9 mouse cellular contexts compared by ENCODE assay signal in the genomic region with DNA sequence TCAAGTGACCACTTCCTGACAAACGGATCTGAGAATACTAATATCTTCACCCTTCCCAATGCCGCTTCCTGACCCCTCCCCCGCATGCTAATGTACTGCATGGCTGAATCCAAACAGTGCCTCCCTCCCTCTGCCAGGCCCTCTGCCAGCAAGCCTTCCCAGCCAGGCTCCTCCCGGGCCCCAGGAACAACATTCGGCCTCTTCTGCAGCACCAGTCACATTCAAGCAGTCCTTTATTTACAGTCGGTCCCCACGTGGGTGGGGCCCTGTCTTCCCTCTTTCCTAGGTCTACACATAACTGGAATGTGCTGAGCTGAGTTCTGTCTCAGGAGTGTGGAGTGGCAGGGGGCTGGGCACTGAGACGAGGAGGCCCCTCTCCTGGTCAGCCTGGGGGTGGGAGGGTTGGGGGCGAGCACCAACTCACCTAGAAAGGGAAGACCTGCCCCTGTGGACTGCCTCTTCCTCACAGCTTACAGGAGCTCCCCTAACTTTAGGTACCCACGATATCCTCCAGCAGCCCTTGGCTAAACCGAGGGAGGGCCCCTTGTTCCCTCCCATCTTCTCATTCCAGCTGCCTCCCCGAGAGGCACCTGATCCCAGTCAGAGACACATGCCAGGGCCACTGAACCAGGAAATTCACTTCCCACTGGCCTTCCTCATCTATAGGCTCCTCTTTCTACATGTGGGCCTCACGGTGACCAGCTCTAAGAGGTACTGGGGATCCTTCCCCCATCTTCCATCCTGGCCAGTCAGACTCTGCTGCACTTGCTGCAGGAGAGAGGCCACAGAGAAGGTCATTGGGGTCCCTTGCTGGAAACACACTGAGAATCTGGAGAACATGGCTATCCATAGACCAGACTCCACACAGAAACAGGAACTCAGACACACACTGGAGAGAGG. TPM values are rescaled to one million over a fixed set of nuclear protein-coding genes. Genes with fewer than 3 reads are reported as not detected.
A peak's percentile ranks its signal among the peaks of the same experiment; 100 is the strongest.
DNase-seq lines count a peak whose midpoint lies in the region; ATAC-seq and TF ChIP-seq lines count a peak whose summit lies in the region.
"Had no signal": no experiment of that assay in that cellular context is flagged by ENCODE, and none has a peak within 500 bp of the region (broad histone marks: within the 10 kb centered on the region; RNA-seq: fewer than 3 reads in every experiment).

No protein-coding gene starts in this region.

- intact Hi-C loops in heart, postnatal 14 days (cut with DNase I), result loop anchor here (5.0 kb wide), 2 partner anchors 36 to 64 kb away; a partner anchor contains a TSS

- no peak for TF ChIP-seq CTCF in layer of hippocampus, adult 2 months (conservative IDR thresholded peaks at IDR 0.05)
- TF ChIP-seq CTCF in liver, postnatal 0 days (IDR thresholded peaks at IDR 0.05; ENCODE audit: low read depth), result no peak

- H3K27me3 ChIP-seq in forebrain, embryonic 12.5 days, result no peaks in the 10 kb centered on the region
- no peaks in the 10 kb centered on the region for H3K27me3 ChIP-seq in liver, postnatal 0 days (ENCODE audit: insufficient read depth, low read length)
- H3K27me3 ChIP-seq: CH12.LX had no signal

- peak overlapping the region; percentile 80 for H3K4me2 ChIP-seq in forebrain, embryonic 12.5 days
- H3K4me2 ChIP-seq in liver, postnatal 0 days (ENCODE audit: low read depth, low read length), result peak overlapping the region; percentile 5; the same call in 1 of the 2 replicates

- peak; percentile 13; the same call in 1 of the 2 replicates for ATAC-seq in forebrain, embryonic 12.5 days (ENCODE audit: low FRiP score)
- ATAC-seq in liver, postnatal 0 days, result peak; percentile 16; the same call in 1 of the 2 replicates

- H3K4me1 ChIP-seq in forebrain, embryonic 12.5 days, result peaks cover 76% of the 10 kb centered on the region
- H3K4me1 ChIP-seq in liver, postnatal 0 days (ENCODE audit: insufficient read depth), result peaks cover 62% of the 10 kb centered on the region

- 10% methylated on average over 13 of the region's 13 CpGs for WGBS in forebrain, embryonic 12.5 days
- 35% methylated on average over 13 of the region's 13 CpGs for WGBS in liver, postnatal 0 days (ENCODE audit: insufficient replicate concordance)

- H3K9ac ChIP-seq in forebrain, embryonic 12.5 days, result peak overlapping the region; percentile 44; the same call in 1 of the 2 replicates
- H3K9ac ChIP-seq in liver, postnatal 0 days (replicated peaks), result 0 out of 2 replicates have a peak overlapping the region, but pooled peaks have one; percentile 2

- peak; percentile 58 to 62 for DNase-seq in layer of hippocampus, adult 2 months (ENCODE audit: low spot score in 2 of 2)
- DNase-seq in layer of hippocampus, adult 9-10 months (ENCODE audit: low spot score), result no peak
- DNase-seq in heart, postnatal 14 days, result peak; percentile 76 to 83
- DNase-seq in kidney, postnatal 4 days, result peak; percentile 86 to 93
- peak; percentile 78 for DNase-seq in liver, postnatal 0 days
- peak; percentile 60 for DNase-seq in ovary, postnatal 10 days (ENCODE audit: low spot score)
- no peak for DNase-seq in thymus, adult 18-20 months

- no peak for TF ChIP-seq EP300 in liver, postnatal 0 days (IDR thresholded peaks at IDR 0.05; ENCODE audit: low read depth)

- no peak overlapping the region; the same call in 1 of the 2 replicates for H3K4me3 ChIP-seq in layer of hippocampus, adult 2 months
- H3K4me3 ChIP-seq in forebrain, embryonic 12.5 days (replicated peaks), result no peak overlapping the region
- H3K4me3 ChIP-seq in liver, postnatal 0 days (ENCODE audit: low read depth, low read length), result no peak overlapping the region

- H3K36me3 ChIP-seq in forebrain, embryonic 12.5 days (replicated peaks), result peaks cover 19% of the 10 kb centered on the region
- H3K36me3 ChIP-seq in liver, postnatal 0 days (replicated peaks; ENCODE audit: insufficient read depth, low read length), result peaks cover 8% of the 10 kb centered on the region; the same call in 1 of the 2 replicates

- peak overlapping the region; percentile 98 for H3K27ac ChIP-seq in layer of hippocampus, adult 2 months
- H3K27ac ChIP-seq in forebrain, embryonic 12.5 days, result peak overlapping the region; percentile 98
- H3K27ac ChIP-seq in liver, postnatal 0 days (ENCODE audit: low read depth), result peak overlapping the region; percentile 31

- no peaks in the 10 kb centered on the region for H3K9me3 ChIP-seq in forebrain, embryonic 12.5 days
- H3K9me3 ChIP-seq in liver, postnatal 0 days (ENCODE audit: low read length), result no peaks in the 10 kb centered on the region

RNA-seq across cellular contexts. Expression of a gene that starts 15.2 kb away (rescaled TPM):
- total RNA-seq in layer of hippocampus, adult 2 months (2021), result 10 to 100 TPM; 61.0 to 65.9 TPM
- polyA plus RNA-seq in forebrain, embryonic 12.5 days (2016; fragmentation: Nextera tagmentation; extraction: Ambion mirVana), result 62.7 and 74.3 TPM in 2 replicates
- total RNA-seq in heart, postnatal 14 days (2021), result 10 to 100 TPM; 46.2 to 49.0 TPM
- polyA plus RNA-seq in liver, postnatal 0 days (2015; fragmentation: Nextera tagmentation; extraction: Ambion mirVana), result 7.9 and 8.5 TPM in 2 replicates

Comparison
In these comparisons a context has a peak if more than half of its experiments do, and no peak if none do; other contexts are left out.
1. DNase-seq: peak in layer of hippocampus, adult 2 months (2 of 2), heart, postnatal 14 days (2 of 2), kidney, postnatal 4 days (2 of 2), liver, postnatal 0 days (single experiment) and ovary, postnatal 10 days (single experiment); none in layer of hippocampus, adult 9-10 months (single experiment) and thymus, adult 18-20 months (0 of 2).
2. H3K27ac ChIP-seq: peak in every context shown above with its lines; median percentile 98 in layer of hippocampus, adult 2 months; 98 in forebrain, embryonic 12.5 days; 31 in liver, postnatal 0 days.